Mouse (Mus musculus) small intestine, adult 2 months (tissue): ENCODE measurements around the gene Gstm2.

ENCODE experiments used
- CTCF ChIP-seq: fragments of 200-500 bp; IDR thresholded peaks from 2 replicates; pipeline ENCODE4 v1.5.1; 2012; ENCODE audit warnings: low read depth, mild to moderate bottlenecking, control low read depth, inconsistent platforms, low read length, moderate library complexity, mixed read lengths; ENCODE audit not compliant: insufficient replicate concordance, insufficient read length; ENCODE audit errors: extremely low read depth
- POLR2A ChIP-seq: fragments of 200-500 bp; IDR thresholded peaks from 2 replicates; pipeline ENCODE4 v1.6.1; 2012; ENCODE audit warnings: low read depth, mild to moderate bottlenecking, control low read depth, inconsistent platforms, low read length, moderate library complexity

DNA sequence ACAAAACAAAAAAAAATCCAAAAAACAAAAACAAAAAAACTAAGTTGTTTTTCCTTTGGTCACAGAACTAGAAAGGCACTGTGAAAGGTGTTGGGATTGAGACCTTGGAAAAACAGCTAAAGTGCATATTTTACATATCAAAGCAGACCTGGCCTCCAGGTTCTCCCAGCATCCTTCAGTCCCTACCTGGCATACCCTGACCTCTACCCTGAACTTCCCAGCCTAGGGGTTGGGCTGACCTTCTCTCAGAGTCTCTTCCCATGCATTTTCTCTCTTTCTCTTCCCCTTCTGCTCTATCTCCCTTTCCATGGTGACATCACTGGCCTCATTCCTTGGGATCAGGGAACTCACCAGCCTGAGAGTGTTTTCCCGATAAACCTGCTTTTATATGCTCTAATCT lies 20.7 kb downstream of the Gstm2 start:
- TF ChIP-seq CTCF (no peak), POLR2A (no peak)
